Mouse (Mus musculus) bone marrow, adult 2 months (tissue): ENCODE data around the gene Mcpt4. TPM values are rescaled to one million over a fixed set of nuclear protein-coding genes. Genes with fewer than 3 reads are reported as not detected.
"Not testable (repeated sequence)": the region's sequence is repeated elsewhere in the genome, so short reads cannot be mapped to it uniquely, and the experiment has no call there.

Experiments used
- H3K27ac ChIP-seq: fragments of 200-500 bp; 2 replicates; pipeline ENCODE4 v1.5.1; 2012; ENCODE audit warnings: low read depth, mild to moderate bottlenecking, control low read depth, inconsistent platforms, low read length; ENCODE audit not compliant: control insufficient read depth, poor library complexity, insufficient read depth
- H3K4me1 ChIP-seq: fragments of 200-500 bp; 2 replicates; pipeline ENCODE4 v1.6.1; 2011; ENCODE audit warnings: low read length; ENCODE audit not compliant: control insufficient read depth, insufficient read depth
- H3K4me3 ChIP-seq: fragments of 200-500 bp; replicated peaks from 2 replicates; pipeline ENCODE3; 2011; ENCODE audit warnings: mild to moderate bottlenecking, low read depth, low read length, control low read depth; ENCODE audit not compliant: control insufficient read depth
- CTCF ChIP-seq: fragments of 200-500 bp; IDR thresholded peaks from 2 replicates; pipeline ENCODE4 v1.5.1; 2011; ENCODE audit warnings: low read length, control low read depth; ENCODE audit not compliant: control insufficient read depth, insufficient read depth
- POLR2A ChIP-seq: fragments of 200-500 bp; IDR thresholded peaks from 2 replicates; pipeline ENCODE4 v1.6.1; 2011; ENCODE audit warnings: low read depth, mild to moderate bottlenecking, control low read depth, low read length, borderline replicate concordance; ENCODE audit not compliant: control insufficient read depth
- WGBS: fragments of 180-500 bp; shearing (Covaris S2); methylation state at CpG from one replicate; pipeline ENCODE4 v1.1.7; 2018; 5-methylcytosine and 5-hydroxymethylcytosine counted together
- polyA plus RNA-seq: library from polyadenylated mRNA; stranded (reverse); fragments of >200 nt; gene quantifications from 2 replicates; pipeline ENCODE4 v1.2.4, GENCODE M21; 2011; ENCODE audit warnings: low replicate concordance; ENCODE audit not compliant: missing spikeins, insufficient read depth, insufficient read length

Gene Mcpt4
- polyA plus RNA-seq, 1 experiment, result not detected

DNA sequence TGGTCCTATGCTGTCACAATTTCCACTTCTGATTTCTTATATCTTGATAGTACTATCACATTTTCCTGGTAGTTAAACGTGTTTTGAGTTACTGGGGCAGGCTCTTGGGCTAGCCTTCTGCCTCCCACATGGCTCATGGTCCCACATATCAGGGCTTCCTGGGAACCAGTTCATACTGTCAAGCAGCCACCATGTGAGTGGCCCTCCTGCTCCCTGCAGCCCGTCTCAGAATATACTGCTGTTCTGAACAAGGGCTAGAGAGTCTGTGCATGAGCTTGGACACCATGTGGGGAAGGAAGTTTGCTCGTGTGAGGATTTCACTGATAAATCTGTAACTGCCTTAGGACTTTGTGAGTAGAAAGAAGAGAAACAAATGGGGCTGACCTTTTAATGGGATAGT lies 24.6 kb upstream of the Mcpt4 start:
- Histone ChIP-seq H3K4me3 (no peak overlapping the region), H3K4me1 (no peaks in the 10 kb centered on the region; the same call in 1 of the 2 replicates), H3K27ac (no peak overlapping the region)
- no peak for TF ChIP-seq POLR2A
- no peak for TF ChIP-seq CTCF
- 49% methylated on average over 3 of the region's 3 CpGs for WGBS

DNA sequence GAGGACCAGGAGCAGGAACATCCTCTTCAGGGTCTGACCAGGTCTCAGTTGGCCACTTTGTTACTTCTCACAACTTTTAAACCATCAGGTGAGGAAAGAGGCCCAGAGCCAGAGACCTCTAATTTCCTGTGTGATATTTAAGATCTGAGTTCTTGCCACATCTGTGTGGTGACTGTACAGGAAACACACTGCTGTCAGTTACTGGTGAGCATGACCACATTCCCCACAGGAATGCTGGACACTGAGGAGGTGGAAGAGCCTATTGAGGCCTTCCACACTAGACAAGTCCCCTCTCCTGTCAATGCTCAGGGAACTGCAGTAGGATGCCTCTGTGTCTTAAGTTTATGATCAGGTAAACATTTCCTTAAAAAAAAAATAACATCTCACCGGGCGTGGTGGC lies 23.1 kb upstream of the Mcpt4 start, which contains the start of gene Mcpt8:
Gene Mcpt8 (minus strand): TSS at position 107 of the 400 bp plus-strand sequence.
- Histone ChIP-seq H3K27ac (no peak within 1 kb of the TSS), H3K4me1 (no peaks in the 10 kb centered on the region; the same call in 1 of the 2 replicates), H3K4me3 (no peak within 1 kb of the TSS)
- 57% methylated on average over 2 of the region's 2 CpGs for WGBS
- TF ChIP-seq CTCF (no peak), POLR2A (no peak)

DNA sequence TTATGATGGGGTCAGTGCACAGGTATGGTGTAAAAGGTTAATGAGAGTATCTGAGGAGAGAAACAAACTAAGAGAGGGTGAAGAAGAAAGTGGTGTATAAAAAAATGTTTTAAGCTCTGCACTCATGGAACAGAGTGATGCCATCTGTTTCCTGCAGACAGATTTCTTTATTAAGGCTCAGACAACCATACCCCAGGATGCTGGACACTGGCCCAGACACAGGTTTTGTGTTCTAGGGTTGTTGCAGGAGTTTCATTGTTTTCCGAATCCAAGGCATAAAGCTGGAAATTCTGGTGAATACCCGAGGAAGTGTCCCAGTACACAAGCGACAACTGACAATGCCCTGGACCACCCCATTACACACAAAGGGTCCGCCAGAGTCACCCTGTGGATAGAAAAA lies 19.9 kb upstream of the Mcpt4 start:
- WGBS, result 52% methylated on average over 4 of the region's 4 CpGs
- TF ChIP-seq CTCF (no peak), POLR2A (no peak)
- H3K27ac ChIP-seq, result no peak overlapping the region
- H3K4me1 ChIP-seq, result no peaks in the 10 kb centered on the region; the same call in 1 of the 2 replicates
- no peak overlapping the region for H3K4me3 ChIP-seq

- H3K4me1 ChIP-seq, result no peaks in the 10 kb centered on the region
- no peak overlapping the region for H3K4me3 ChIP-seq
- WGBS, result 68% methylated on average over 4 of the region's 4 CpGs
- TF ChIP-seq CTCF (no peak), POLR2A (no peak)
- no peak overlapping the region for H3K27ac ChIP-seq
Measured at GRCm38 (mm10) chr14:56057722-56058121, 4.4 kb downstream of the Mcpt4 start.

DNA sequence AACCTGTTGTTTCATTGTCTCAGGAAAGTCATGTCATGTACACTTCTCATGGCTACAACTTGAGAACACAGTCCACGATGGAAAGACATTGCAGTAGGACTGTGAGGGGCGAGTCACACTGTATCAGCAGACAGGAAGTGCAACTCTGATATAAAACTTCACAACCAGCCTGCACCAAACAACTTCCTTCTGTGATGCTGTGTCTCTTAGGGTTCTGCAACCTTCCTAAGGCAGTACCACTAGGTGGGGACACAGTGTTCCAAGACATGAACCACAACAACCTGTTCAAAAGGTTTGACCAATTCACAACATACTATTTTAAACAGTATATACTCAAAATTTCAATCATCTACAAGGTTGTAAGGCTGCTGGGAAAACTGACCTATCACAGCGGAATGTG lies 6.7 kb downstream of the Mcpt4 start:
- H3K27ac ChIP-seq, result no peak overlapping the region
- TF ChIP-seq POLR2A (no peak), CTCF (no peak)
- no peak overlapping the region for H3K4me3 ChIP-seq
- no peaks in the 10 kb centered on the region for H3K4me1 ChIP-seq
- WGBS, result 37% methylated on average over 3 of the region's 3 CpGs

DNA sequence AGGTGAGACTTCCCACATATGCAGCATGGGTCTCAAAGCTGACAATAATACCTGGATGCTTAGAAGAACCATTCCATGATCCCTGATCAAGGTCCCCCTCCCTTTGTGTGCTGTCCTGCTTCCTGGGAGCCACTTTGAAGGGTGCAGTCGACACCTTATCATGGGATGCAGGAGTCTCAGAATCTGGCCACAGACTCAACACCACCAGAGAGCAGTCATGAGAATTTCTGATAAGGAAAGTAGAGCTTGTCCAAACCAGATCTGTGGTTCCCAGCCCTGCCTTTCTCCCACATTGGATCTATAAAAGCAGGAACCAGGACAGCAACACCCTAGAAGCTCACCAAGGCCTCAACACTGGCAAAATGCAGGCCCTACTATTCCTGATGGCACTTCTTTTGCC lies 20.3 kb downstream of the Mcpt4 start, which contains the start of gene Mcpt2:
Gene Mcpt2 (plus strand): TSS at position 250 of the 400 bp plus-strand sequence.
- H3K4me1 ChIP-seq, H3K27ac ChIP-seq, H3K4me3 ChIP-seq: not testable (repeated sequence)
- WGBS, result 58% methylated on average over 1 of the region's 1 CpGs

- TF ChIP-seq POLR2A (no peak), CTCF (no peak)
- Histone ChIP-seq H3K4me1 (no peaks in the 10 kb centered on the region), H3K4me3 (no peak overlapping the region), H3K27ac (no peak overlapping the region)
- WGBS, result 13% methylated on average over 2 of the region's 2 CpGs
Measured at GRCm38 (mm10) chr14:56034433-56034832, 27.7 kb downstream of the Mcpt4 start.

- not testable (repeated sequence) for H3K4me1 ChIP-seq, H3K27ac ChIP-seq, H3K4me3 ChIP-seq
- WGBS, result 70% methylated on average over 3 of the region's 3 CpGs
Measured at GRCm38 (mm10) chr14:56030395-56030794, 31.7 kb downstream of the Mcpt4 start, which contains the start of gene Mcpt9. TSS of gene Mcpt9 (minus strand) at chr14:56030495.

DNA sequence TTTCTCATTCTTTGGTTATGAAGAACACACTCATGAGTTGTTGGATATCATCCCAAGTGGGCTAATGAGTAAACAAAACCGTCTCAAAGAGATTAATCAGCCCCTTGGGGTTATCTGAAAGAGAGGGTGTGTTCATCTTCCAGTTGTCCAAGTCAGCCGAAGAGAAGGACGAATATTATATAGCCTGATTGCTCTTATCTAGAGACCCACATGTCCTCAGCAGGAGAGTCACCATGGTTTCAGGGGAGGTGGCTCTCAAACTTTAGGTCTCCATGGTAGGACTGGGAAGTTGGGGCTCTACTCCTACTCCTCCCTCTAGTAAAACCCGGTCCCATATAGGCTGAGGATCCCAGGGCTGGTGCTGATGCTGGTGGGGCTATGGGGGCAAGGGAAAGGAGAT lies 40.8 kb downstream of the Mcpt4 start:
- H3K4me3 ChIP-seq, H3K27ac ChIP-seq, H3K4me1 ChIP-seq: not testable (repeated sequence)
- WGBS, result 68% methylated on average over 4 of the region's 4 CpGs

DNA sequence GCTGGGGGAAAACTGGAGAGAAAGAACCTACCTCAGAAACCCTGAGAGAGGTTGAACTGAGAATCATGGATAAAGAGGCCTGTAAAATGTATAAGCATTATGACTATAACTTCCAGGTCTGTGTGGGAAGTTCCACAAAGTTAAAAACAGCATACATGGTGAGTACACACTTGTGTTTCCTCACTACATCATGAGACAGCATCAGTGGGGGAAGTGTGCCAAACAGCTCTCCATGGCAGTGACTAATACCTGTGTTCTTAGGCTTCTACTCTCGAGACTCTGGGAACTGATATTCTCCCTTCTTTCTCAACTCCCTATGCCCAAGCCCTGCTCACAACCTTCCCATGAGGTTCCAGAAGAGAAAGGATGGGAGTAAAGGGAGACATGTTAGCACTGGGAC lies 42.7 kb downstream of the Mcpt4 start:
- WGBS, result 19% methylated on average over 1 of the region's 1 CpGs
- TF ChIP-seq POLR2A, result no peak
- no peaks in the 10 kb centered on the region for H3K4me1 ChIP-seq
- H3K4me3 ChIP-seq, result no peak overlapping the region
- no peak overlapping the region for H3K27ac ChIP-seq

DNA sequence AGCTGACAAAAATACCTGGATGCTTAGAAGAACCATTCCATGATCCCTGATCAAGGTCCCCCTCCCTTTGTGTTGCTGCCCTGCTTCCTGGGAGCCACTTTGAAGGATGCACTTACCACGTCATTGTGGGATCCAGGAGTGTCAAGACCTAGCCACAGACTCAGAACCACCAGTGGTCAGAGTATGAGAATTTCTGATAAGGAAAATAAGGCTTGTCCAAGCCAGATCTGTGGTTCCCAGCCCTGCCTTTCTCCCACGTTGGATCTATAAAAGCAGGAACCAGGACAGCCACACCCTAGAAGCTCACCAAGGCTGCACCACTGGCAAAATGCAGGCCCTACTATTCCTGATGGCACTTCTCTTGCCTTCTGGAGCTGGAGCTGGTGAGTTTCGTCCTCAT lies 44.4 kb downstream of the Mcpt4 start, which contains the start of gene Mcpt1:
Gene Mcpt1 (plus strand): TSS at position 301 of the 400 bp plus-strand sequence.
- 57% methylated on average over 3 of the region's 3 CpGs for WGBS
- H3K4me1 ChIP-seq, H3K4me3 ChIP-seq, H3K27ac ChIP-seq: not testable (repeated sequence)
